Mouse (Mus musculus) gastrocnemius, adult 18-20 months (tissue): ENCODE results near the gene Foxn3. TPM values are rescaled to one million over a fixed set of nuclear protein-coding genes. Genes with fewer than 3 reads are reported as not detected.

Experiments
- DNase-seq: peaks from one replicate; pipeline ENCODE4 v3.0.0; 2021; ENCODE audit warnings: low spot score
- total RNA-seq, 2 experiments: library from RNA; stranded (reverse); gene quantifications; 2 replicates each; pipeline ENCODE4 v1.2.3; 2021

Foxn3 gene
- total RNA-seq, 2 experiments from 2014 or later = 187 to 214 TPM

GRCm38 (mm10) chr12:99262840-99263239, 300.5 kb downstream of the Foxn3 start:
- DNase-seq = no peak

DNA sequence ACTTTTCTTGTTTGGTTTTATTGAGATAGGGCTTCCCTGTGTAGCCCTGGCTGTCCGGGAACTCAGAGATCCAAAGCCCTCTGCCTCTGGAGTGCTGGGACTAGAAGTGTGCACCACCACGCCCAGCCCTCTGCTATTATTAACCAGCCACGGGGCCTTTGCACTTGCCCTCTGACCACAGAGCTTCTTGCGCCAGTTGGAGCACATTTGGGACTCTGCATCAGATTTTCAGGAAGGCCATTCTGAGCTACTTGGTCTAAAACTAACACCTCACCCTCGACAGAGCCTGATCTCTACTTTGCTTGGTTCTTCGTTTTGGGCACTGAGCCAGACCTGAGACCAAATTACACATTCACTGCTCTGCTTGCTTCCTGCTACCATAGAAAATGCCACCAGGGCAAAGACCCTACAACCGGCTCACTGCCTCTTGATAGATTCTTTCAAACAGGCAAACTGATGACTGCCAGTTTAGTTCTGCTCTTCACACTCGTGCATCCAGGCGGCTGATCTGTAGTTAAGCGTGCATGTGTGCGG, 301.2 kb downstream of the Foxn3 start:
- DNase-seq = no peak

- DNase-seq = no peak
These were observed 303.2 kb downstream of the Foxn3 start for GRCm38 (mm10) chr12:99260171-99260570.

DNA sequence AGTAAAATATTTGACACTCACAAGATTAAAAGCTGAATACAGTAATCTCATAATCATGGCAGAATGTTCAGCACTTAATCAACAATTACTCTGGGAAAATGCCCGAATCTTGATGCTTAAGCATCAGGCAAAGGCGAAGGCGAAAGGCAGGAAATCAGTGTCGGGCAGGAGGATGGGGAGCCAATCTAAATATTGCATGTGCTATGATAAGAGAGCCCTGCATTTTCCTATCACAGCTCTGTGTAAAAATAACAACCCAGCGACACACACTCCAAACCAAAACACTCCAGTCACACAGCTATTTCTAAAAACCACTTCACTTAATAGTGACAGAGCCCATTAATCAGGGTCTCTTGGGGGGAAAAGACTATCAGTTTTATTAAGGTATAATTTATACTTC, 305.8 kb downstream of the Foxn3 start:
- no peak for DNase-seq

DNA sequence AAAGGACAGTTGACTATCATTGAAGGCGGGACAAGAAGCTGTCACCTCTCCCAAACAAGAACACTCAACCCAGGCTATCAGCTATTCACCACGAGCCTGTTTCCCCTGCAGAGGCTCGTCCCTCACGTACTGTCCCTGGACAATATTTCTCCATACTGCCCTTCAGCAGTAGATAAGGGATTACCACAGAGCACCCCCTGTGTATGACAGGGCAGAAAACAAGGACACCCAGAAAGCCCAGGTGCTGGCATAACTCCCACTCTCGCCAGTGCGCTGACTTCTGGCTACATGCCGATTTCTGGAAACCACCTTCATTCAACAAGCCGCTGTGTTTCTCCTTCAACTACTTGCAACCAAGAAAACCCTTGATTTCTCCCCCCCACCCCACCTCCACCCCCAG, 306.4 kb downstream of the Foxn3 start:
- DNase-seq = no peak

GRCm38 (mm10) chr12:99256463-99256862, 306.9 kb downstream of the Foxn3 start:
- no peak for DNase-seq

DNA sequence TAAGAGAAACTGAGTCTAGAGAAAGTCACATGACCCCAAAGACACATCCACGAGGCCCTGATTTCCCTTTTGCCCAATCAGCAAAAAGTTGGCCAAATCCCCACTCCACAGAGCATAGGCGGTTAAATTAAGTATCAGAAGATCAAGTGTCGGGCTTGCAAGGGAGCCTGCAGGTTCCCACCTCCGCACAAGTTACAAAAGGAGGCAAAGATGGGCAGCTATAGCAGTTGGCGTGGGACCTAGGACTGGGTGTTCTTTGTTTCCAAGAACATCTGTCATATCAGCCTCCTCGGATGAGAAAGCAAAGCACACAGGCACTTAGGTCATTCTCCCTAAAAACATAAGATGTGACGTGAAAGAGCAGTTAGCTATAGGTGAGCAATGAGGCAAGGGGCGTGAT, 308.9 kb downstream of the Foxn3 start:
- DNase-seq = no peak

DNA sequence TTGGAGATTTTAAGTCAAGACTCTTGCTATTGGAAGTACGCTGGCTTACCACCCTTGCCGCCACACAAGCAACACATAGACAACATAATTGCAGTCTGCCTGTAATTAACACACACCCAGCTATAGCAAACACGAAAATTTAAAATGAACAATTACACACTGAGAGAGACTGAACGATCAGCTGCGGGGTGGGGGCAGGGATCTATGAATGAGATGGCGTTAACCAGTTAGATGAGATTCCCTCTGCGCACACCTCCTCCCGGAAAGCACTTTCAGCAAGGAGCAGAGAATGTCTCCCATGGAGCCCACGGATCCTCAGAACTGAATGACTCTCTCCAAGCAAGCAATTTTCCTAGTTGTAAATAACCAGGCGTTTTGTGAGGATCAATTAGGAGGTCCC, 309.8 kb downstream of the Foxn3 start:
- DNase-seq = no peak

DNA sequence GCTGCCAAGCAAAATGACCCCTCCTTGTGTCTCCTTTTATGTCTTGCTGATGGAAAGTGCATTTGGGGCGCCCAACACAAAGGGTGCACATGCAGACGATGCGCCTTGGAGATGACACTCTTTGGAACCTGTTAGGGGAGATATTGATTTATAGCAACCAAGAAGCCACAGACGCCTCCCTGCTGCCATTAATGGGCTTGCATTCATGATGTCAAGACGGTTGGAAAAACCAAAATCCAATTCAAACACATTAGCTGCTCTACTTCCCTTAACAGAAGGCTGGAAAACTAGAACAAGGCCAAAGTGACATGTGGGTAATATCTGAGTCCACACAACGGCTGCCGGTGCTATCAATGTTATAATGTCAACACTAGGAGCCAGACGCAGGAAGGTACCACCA, 314.8 kb downstream of the Foxn3 start:
- DNase-seq = no peak

- no peak for DNase-seq
These were observed 315.4 kb downstream of the Foxn3 start for GRCm38 (mm10) chr12:99247939-99248338.

DNA sequence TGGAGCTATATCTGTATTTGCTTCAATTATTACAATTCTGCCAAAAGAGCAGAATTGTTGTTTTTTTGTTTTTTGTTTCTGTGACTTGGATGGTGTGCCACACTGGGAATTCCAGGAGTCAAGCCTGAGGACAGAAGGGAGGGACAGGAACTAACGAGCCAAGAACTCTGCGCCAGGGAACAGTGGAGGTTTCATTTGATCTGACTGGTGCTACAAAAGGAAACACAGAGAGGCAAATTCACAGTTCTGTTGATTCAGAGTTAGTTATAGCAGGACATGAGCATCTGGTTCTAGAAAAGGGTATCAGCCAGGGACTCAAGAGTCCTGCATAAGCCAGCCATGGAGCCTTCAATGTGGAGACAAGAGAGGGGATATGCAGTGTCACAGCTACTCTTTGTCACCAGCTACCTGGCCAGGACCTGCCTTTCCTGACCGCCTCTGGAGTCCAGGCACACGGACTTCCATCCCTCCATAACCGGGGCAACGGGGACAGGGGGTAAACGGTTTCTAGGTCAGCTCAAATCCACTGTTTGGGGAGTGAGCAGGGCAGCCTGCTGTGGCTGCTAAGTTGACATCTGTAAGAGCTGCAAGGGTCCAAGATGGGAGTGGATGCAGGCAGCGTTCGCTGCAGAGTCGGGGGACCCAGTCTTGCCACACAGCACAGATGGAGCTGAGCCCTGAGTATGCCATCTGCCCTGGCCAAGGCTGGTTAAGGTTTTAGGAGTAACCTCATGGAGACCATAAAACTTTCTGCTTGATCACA, 316.2 kb downstream of the Foxn3 start:
- no peak for DNase-seq

- DNase-seq = no peak
These were observed 318.7 kb downstream of the Foxn3 start for GRCm38 (mm10) chr12:99244673-99245072.

- no peak for DNase-seq
These were observed 319.1 kb downstream of the Foxn3 start for GRCm38 (mm10) chr12:99244264-99244663.

DNA sequence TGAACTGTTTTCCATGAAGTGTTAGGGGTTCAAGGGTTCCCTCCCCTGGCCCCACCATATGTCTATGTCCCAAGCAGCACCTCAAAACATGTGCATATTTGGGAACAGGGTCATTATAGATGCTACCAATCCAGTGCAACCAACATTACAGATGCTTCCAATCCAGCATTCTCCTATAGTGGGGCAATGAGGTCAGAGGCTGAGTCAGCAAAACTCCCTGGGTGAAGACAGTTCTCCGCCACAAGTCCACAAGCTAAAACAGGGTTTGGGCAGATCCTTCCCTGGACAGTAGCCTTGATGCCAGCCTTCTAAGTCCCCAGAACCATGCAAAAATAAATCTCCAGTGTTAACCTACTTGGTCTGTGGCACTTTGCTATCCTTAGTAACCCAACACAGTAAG, 320.1 kb downstream of the Foxn3 start:
- no peak for DNase-seq

DNA sequence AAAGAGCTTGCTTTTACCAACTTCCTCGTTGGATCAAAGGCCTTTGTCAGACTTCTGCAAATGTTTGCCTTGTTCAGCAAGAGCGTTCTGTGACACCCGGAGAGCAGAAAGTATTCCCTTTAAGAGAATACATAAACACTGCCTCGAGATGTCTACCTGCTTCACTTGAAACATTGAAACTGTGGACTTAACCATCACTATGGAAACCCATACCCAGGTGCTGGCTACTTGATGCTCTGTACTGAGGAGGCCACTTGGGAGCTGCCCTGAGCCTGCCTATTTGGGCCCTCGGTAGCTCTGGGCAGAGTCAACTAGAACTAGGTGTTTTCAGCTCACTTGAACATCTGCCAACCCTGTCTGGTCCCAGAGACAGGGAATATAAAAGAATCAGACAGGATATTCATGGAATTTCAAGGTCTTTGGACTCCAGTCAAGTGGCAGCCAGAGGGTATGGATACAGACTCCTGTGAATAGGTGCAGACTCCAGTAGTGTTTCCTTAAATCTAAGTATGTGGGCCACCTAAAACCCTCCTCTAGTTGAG, 323.1 kb downstream of the Foxn3 start:
- DNase-seq = no peak

DNA sequence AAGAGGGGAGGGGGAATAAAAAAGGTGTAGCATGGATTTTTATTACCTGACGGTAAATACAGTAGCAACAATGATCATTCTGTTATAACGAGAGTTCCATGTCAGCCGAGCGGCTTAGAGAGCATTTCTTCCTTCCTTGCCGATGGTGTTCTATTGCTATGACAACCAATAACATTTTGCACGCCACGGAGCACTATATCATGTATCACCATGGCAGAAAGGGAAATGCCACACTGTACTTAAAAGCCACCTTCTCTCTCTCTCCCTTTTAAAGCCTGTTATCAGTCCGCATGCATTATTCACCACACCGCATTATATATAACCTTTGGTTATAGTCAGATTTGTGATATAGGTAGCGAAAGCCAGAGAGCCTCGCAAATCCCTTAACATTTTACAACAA, 323.6 kb downstream of the Foxn3 start:
- no peak for DNase-seq

DNA sequence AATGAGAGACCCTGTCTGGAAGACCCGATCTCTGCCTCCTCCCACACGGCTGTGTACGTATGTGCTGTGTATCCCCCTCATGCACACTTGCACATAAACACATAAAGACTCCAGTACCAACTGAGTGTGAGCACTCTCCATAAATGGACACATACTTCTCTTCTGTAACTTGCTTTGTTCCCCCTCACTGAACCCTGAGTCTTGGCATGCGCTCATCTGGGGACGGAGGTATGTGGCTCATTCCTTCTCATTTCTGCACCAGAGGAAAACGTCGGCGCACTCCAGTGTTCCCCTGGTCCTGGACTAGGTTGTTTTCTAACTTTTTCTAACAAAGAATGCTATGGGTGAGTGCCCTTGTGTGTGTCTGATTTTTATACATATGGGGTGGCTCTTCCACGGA, 325.9 kb downstream of the Foxn3 start:
- no peak for DNase-seq

- DNase-seq = no peak
These were observed 329.0 kb downstream of the Foxn3 start for GRCm38 (mm10) chr12:99234346-99234745.

DNA sequence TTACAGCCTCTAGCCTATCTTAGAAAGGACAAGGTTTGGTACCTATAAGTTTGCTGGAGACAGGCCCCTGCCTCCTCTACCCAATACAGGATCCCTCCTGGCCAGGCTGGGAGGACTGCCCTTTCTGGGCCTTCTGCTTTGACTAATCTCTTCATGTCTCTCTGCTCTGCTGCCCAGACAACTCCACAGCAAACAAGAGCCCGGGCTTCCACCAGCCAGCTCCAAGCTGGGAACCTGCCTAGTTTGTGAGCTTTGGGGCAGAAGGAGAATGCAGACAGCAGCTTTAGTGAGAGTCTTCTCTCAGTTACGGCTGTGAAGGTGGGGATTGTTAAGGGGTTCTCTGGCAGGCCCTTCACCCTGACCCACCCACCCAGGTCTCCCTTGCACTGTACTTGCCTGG, 330.0 kb downstream of the Foxn3 start:
- DNase-seq = no peak

GRCm38 (mm10) chr12:99232478-99232877, 330.9 kb downstream of the Foxn3 start:
- DNase-seq = no peak

GRCm38 (mm10) chr12:99231321-99231720, 332.1 kb downstream of the Foxn3 start:
- no peak for DNase-seq

GRCm38 (mm10) chr12:99230783-99231048, 332.7 kb downstream of the Foxn3 start:
- no peak for DNase-seq

DNA sequence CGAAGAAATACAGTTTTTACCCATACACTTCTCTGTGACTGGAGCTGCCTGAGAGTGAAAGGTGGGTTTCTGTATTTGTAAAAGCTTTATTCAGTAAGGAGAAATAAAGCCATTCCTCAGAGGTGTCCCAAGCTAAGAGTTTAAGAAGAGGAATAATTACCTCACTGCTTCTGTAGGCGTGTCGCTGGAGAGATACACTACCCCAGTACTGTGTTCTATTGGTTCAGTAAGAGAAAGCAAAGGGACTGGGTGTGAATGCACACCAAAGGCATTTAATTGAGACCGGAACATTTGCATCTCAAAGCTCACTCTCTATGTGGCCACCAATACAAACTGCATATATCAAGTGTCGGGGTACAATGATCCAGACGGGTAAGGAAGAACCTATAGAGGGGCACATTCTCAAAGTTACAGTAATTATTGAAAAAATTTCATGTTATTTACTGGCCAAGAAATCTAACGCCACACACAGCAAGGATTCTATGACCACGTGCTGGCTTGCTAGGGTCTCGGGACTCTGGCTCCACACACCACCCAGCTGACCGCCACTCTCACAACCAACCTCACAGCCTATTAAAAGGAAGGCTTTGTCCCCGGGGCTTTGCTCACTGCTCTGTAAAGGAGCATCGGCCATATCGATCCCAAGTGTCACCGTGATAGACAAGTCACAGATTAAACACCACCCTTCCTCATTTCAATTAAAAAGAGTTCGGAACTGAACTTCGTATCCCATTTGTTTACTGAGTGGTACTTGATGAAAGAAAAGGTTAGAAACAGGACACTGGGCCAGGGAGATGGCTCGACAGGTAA, 333.2 kb downstream of the Foxn3 start:
- no peak for DNase-seq
